In the genomic region with DNA sequence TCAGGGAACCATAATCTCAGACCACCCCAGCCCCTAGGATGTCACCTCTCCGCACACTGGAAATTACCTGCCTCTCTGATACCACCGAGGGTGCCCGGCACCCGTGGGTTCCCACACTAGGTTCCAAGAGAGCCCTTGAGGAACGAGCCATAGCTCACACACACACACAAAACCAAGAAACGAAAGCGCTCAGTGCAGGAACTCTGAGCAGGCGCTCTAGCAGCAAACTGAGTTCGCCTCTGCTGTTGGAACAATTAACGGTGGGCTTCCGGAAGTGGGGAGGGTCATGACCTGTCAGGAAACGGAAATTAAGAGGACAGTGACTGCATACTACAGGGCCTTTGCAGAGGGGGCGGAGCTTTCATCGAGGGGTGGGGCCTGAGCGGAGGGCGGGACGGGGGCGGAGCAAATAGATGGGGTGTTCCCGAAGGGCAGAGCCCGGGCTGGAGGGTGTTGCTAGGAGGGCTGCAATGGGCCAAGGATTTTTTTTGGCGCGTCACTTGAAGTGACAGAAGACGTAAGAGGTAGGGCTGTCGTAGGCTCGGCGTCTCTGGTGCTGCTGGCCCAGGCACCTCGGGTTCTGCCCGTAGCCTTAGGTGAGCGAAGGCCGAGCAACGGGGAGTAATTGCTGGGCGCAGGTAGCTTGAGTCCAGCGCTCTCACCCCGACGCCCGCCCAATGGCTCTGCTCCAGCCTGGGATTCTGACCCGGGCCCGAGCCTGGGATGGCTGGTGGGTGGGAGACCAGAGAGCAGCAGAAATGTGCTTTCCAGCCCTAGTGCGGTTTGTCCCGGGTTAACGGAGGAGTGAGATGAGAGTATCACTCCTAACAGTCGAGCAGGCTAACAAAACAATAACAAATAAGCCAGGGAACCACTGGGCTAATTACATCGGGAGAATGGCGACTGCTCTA, we compare ENCODE assay signal across 8 mouse cellular contexts. TPM values are rescaled to one million over a fixed set of nuclear protein-coding genes. Genes with fewer than 3 reads are reported as not detected.
DNase-seq lines count a peak whose midpoint lies in the region; ATAC-seq lines count a peak whose summit lies in the region.

No protein-coding gene starts in this region.

- WGBS in hindbrain, embryonic 13.5 days: 2% methylated on average over 44 of the region's 44 CpGs

- H3K4me2 ChIP-seq in hindbrain, embryonic 13.5 days: peak overlapping the region; percentile 75

- peaks cover 3% of the 10 kb centered on the region; the same call in 1 of the 2 replicates for H3K27me3 ChIP-seq in hindbrain, embryonic 13.5 days

- DNase-seq in R1 (ENCODE audit: low read depth, low spot score): peak; percentile 95
- DNase-seq in cerebellum, postnatal 14 days: peak; percentile 93 to 96
- peak; percentile 71 to 72 for DNase-seq in frontal cortex, postnatal 14 days (ENCODE audit: low spot score in 2 of 2)
- DNase-seq in layer of hippocampus, postnatal 14 days (ENCODE audit: low spot score in 2 of 2): peak; percentile 79 to 91
- DNase-seq in lung, postnatal 10 days: peak; percentile 91
- DNase-seq in ovary, postnatal 36 days (ENCODE audit: low spot score): peak; percentile 87
- peak; percentile 94 for DNase-seq in thymus, postnatal 14 days

- H3K9me3 ChIP-seq in hindbrain, embryonic 13.5 days: no peaks in the 10 kb centered on the region

- H3K4me1 ChIP-seq in hindbrain, embryonic 13.5 days (replicated peaks): peaks cover 25% of the 10 kb centered on the region

- H3K27ac ChIP-seq in hindbrain, embryonic 13.5 days: peak overlapping the region; percentile 86

- peak overlapping the region; percentile 77 for H3K9ac ChIP-seq in hindbrain, embryonic 13.5 days

- ATAC-seq in hindbrain, embryonic 13.5 days (ENCODE audit: low FRiP score): peak; percentile 96

- peak overlapping the region; percentile 52 for H3K4me3 ChIP-seq in hindbrain, embryonic 13.5 days

- no peaks in the 10 kb centered on the region; the same call in 1 of the 2 replicates for H3K36me3 ChIP-seq in hindbrain, embryonic 13.5 days

RNA-seq across cellular contexts. Expression of a gene that starts 20.2 kb away (rescaled TPM):
- polyA plus RNA-seq in hindbrain, embryonic 13.5 days (2015; fragmentation: Nextera tagmentation; extraction: Ambion mirVana): 48.4 and 53.5 TPM in 2 replicates
- total RNA-seq in layer of hippocampus, postnatal 14 days (2021): 10 to 100 TPM; 59.9 to 66.3 TPM

RNA-seq across cellular contexts. Expression of a gene that starts 58.9 kb away (rescaled TPM):
- polyA plus RNA-seq in hindbrain, embryonic 13.5 days (2015; fragmentation: Nextera tagmentation; extraction: Ambion mirVana): 10.1 and 11.1 TPM in 2 replicates
- 10 to 100 TPM in 1 of 2 experiments, 1 to 10 TPM in 1; 7.1 to 10.3 TPM for total RNA-seq in layer of hippocampus, postnatal 14 days (2021)

Comparison
In these comparisons a context has a peak if more than half of its experiments do, and no peak if none do; other contexts are left out.
1. Peak in every context shown above with its lines: DNase-seq, ATAC-seq, H3K4me3 ChIP-seq and H3K27ac ChIP-seq.